8 mouse cellular contexts compared by ENCODE assay signal in genomic region chr1:131829279-131829678, GRCm38 (mm10). TPM values are rescaled to one million over a fixed set of nuclear protein-coding genes. Genes with fewer than 3 reads are reported as not detected.
DNase-seq lines count a peak whose midpoint lies in the region; ATAC-seq and TF ChIP-seq lines count a peak whose summit lies in the region.

No protein-coding gene starts in this region.

- H3K79me2 ChIP-seq in CH12.LX (replicated peaks; ENCODE audit: control insufficient read depth, extremely low read depth, insufficient read depth, poor library complexity, severe bottlenecking): no peaks in the 10 kb centered on the region; the same call in 1 of the 2 replicates

- in situ Hi-C loops in CH12.LX (cut with MboI; ENCODE audit: low pct_ligation_motif_present, low pct_unique_long_range_greater_than_20kb, low sequenced_read_pairs): loop anchor here (25.0 kb wide), 1 partner anchor 117 kb away; no protein-coding TSS in a partner anchor

- peak overlapping the region; percentile 91 for H3K9ac ChIP-seq in heart, embryonic 14.5 days (ENCODE audit: low read length)
- peak overlapping the region; percentile 89 for H3K9ac ChIP-seq in CH12.LX (ENCODE audit: insufficient read depth, low read depth)
- peak overlapping the region; percentile 81 for H3K9ac ChIP-seq in limb, embryonic 14.5 days (ENCODE audit: low read depth, low read length, severe bottlenecking)

- H3K9me3 ChIP-seq in heart, embryonic 14.5 days (ENCODE audit: control insufficient read depth, low read length): no peaks in the 10 kb centered on the region
- H3K9me3 ChIP-seq in CH12.LX (replicated peaks; ENCODE audit: low read length): no peaks in the 10 kb centered on the region
- H3K9me3 ChIP-seq in forebrain, embryonic 10.5 days: no peaks in the 10 kb centered on the region
- no peaks in the 10 kb centered on the region for H3K9me3 ChIP-seq in limb, embryonic 14.5 days (ENCODE audit: control insufficient read depth, low read length)

- H3K4me1 ChIP-seq in heart, embryonic 14.5 days (ENCODE audit: control insufficient read depth in 2 of 2, insufficient read depth in 2 of 2, low read length in 2 of 2): peaks cover 6 to 16% of the 10 kb centered on the region in 2 experiments
- H3K4me1 ChIP-seq in CH12.LX (ENCODE audit: control insufficient read depth in 1 of 2, insufficient read depth in 2 of 2): peaks cover 6 to 68% of the 10 kb centered on the region in 2 experiments
- H3K4me1 ChIP-seq in forebrain, embryonic 10.5 days: peaks cover 55% of the 10 kb centered on the region
- H3K4me1 ChIP-seq in limb, embryonic 14.5 days (ENCODE audit: control insufficient read depth, insufficient read depth, low read length): peaks cover 12% of the 10 kb centered on the region

- no peaks in the 10 kb centered on the region for H3K27me3 ChIP-seq in heart, embryonic 14.5 days (ENCODE audit: control insufficient read depth, insufficient read depth, low read length)
- H3K27me3 ChIP-seq in CH12.LX (replicated peaks): peaks cover 2% of the 10 kb centered on the region
- H3K27me3 ChIP-seq in forebrain, embryonic 10.5 days (ENCODE audit: poor library complexity, severe bottlenecking): peaks cover 7% of the 10 kb centered on the region
- H3K27me3 ChIP-seq in limb, embryonic 14.5 days (ENCODE audit: control insufficient read depth, insufficient read depth, low read length): no peaks in the 10 kb centered on the region

- H3K36me3 ChIP-seq in heart, embryonic 14.5 days (ENCODE audit: control insufficient read depth, insufficient read depth, low read length): peaks cover 30% of the 10 kb centered on the region
- peaks cover 19 to 47% of the 10 kb centered on the region in 2 experiments for H3K36me3 ChIP-seq in CH12.LX (replicated peaks in 1 of 2; ENCODE audit: control insufficient read depth in 1 of 2, insufficient read depth in 1 of 2, low read length in 1 of 2)
- H3K36me3 ChIP-seq in forebrain, embryonic 10.5 days (replicated peaks): peaks cover 44% of the 10 kb centered on the region
- peaks cover 29% of the 10 kb centered on the region for H3K36me3 ChIP-seq in limb, embryonic 14.5 days (ENCODE audit: control insufficient read depth, insufficient read depth, low read length)

- no peak for TF ChIP-seq EP300 in CH12.LX (IDR thresholded peaks at IDR 0.05; ENCODE audit: low read length)

- H3K27ac ChIP-seq in heart, embryonic 14.5 days (replicated peaks in 1 of 2; ENCODE audit: control insufficient read depth in 1 of 2, insufficient read depth in 1 of 2, low read depth in 2 of 2, low read length in 2 of 2): no peak overlapping the region
- no peak overlapping the region for H3K27ac ChIP-seq in CH12.LX (ENCODE audit: insufficient read depth, low read depth)
- H3K27ac ChIP-seq in forebrain, embryonic 10.5 days: no peak overlapping the region
- no peak overlapping the region for H3K27ac ChIP-seq in limb, embryonic 14.5 days (replicated peaks; ENCODE audit: low read depth, low read length)

- ATAC-seq in heart, embryonic 14.5 days (ENCODE audit: insufficient number of reproducible peaks, insufficient read depth, low FRiP score, low read depth): no peak
- ATAC-seq in limb, embryonic 14.5 days (ENCODE audit: low FRiP score, low read depth): no peak
- no peak for ATAC-seq in monocyte, adult 5-6 weeks (replicated peaks; ENCODE audit: insufficient number of reproducible peaks, low FRiP score, low TSS enrichment, poor library complexity, severe bottlenecking)

- peak overlapping the region in 1 of 2 experiments; percentile 91; a peak in 2 of 4 replicates for H3K4me3 ChIP-seq in heart, embryonic 14.5 days (ENCODE audit: control insufficient read depth in 1 of 2, insufficient read depth in 1 of 2, low read depth in 1 of 2, low read length in 2 of 2)
- peak overlapping the region in 2 of 3 experiments; percentile 79 to 85 for H3K4me3 ChIP-seq in CH12.LX (replicated peaks in 1 of 3; ENCODE audit: low read depth in 2 of 3, low read length in 2 of 3, poor library complexity in 1 of 3)
- peak overlapping the region; percentile 87 for H3K4me3 ChIP-seq in forebrain, embryonic 10.5 days
- H3K4me3 ChIP-seq in limb, embryonic 14.5 days (replicated peaks; ENCODE audit: low read length): peak overlapping the region; percentile 80

- WGBS in heart, embryonic 14.5 days: 46% methylated on average over 5 of the region's 5 CpGs
- 53% methylated on average over 5 of the region's 5 CpGs for WGBS in forebrain, embryonic 10.5 days
- WGBS in limb, embryonic 14.5 days: 37% methylated on average over 5 of the region's 5 CpGs

- no peak for TF ChIP-seq RAD21 in CH12.LX (IDR thresholded peaks at IDR 0.05; ENCODE audit: low read depth, low read length)

- dilution Hi-C loops in CH12.LX (cut with MboI; ENCODE audit: extremely low pct_ligation_motif_present, extremely low pct_unique_long_range_greater_than_20kb, low sequenced_read_pairs): no loop called here

- TF ChIP-seq CTCF in CH12.LX (conservative IDR thresholded peaks at IDR 0.05 in 1 of 2, IDR thresholded peaks at IDR 0.05 in 1 of 2; ENCODE audit: low read depth in 2 of 2, low read length in 2 of 2): no peak

- peak overlapping the region; percentile 75 for H3K4me2 ChIP-seq in heart, embryonic 14.5 days (ENCODE audit: low read length)
- H3K4me2 ChIP-seq in CH12.LX (ENCODE audit: insufficient read depth, low read depth, poor library complexity, severe bottlenecking): peak overlapping the region; percentile 91
- peak overlapping the region; percentile 51 for H3K4me2 ChIP-seq in limb, embryonic 14.5 days (replicated peaks; ENCODE audit: low read depth, low read length, severe bottlenecking)

- intact Hi-C loops in gastrocnemius, postnatal 36 days (cut with DNase I): no loop called here

- DNase-seq in heart, adult 9 months (ENCODE audit: low spot score in 2 of 2): no peak
- no peak for DNase-seq in CH12.LX (ENCODE audit: extremely low read depth)
- DNase-seq in forebrain, embryonic 10.5 days (ENCODE audit: extremely low spot score, low spot score): no peak
- no peak for DNase-seq in limb, embryonic 14.5 days (ENCODE audit: low spot score)
- DNase-seq in yolk sac, embryonic 10.5 days (ENCODE audit: low spot score): no peak
- no peak for DNase-seq in gastrocnemius, postnatal 36 days

- no peak for TF ChIP-seq POLR2A in CH12.LX (IDR thresholded peaks at IDR 0.05; ENCODE audit: low read depth, low read length)
- no peak for TF ChIP-seq POLR2A in limb, embryonic 14.5 days (IDR thresholded peaks at IDR 0.05; ENCODE audit: borderline replicate concordance, extremely low read depth, insufficient read depth, insufficient read length)

TF ChIP-seq in CH12.LX, 34 proteins besides CTCF, POLR2A, EP300 and RAD21:
- TF ChIP-seq NELFE (IDR thresholded peaks at IDR 0.05; ENCODE audit: low read depth, low read length) (no peak), KAT2A (IDR thresholded peaks at IDR 0.05; ENCODE audit: insufficient replicate concordance, low read length) (no peak), UBTF (IDR thresholded peaks at IDR 0.05; ENCODE audit: low read depth, low read length) (no peak)
TF ChIP-seq in CH12.LX: peak in this region for 0.

RNA-seq across cellular contexts. Expression of gene Slc41a1, which starts 2.0 kb away (rescaled TPM):
- 7.4 and 8.2 TPM in 2 replicates for polyA plus RNA-seq in heart, embryonic 14.5 days (2014; fragmentation: Nextera tagmentation; extraction: Ambion mirVana)
- 8.8 and 10.4 TPM in 2 replicates for total RNA-seq in CH12.LX (2012; rRNA removed)
- total RNA-seq in CH12.LX (2014; rRNA removed): 5.2 and 6.3 TPM in 2 replicates
- 9.4 and 10.7 TPM in 2 replicates for polyA plus RNA-seq in CH12.LX (2012; ENCODE audit: insufficient read length, low read depth)
- 11.2 and 11.3 TPM in 2 replicates for polyA plus RNA-seq in forebrain, embryonic 10.5 days (2016; fragmentation: Nextera tagmentation; extraction: Ambion mirVana)
- polyA plus RNA-seq in limb, embryonic 14.5 days (2012; rRNA removed): 27.0 and 43.4 TPM in 2 replicates
- polyA plus RNA-seq in limb, embryonic 14.5 days (2014; fragmentation: Nextera tagmentation; extraction: Ambion mirVana): 13.3 and 15.3 TPM in 2 replicates
- 10 to 100 TPM; 37.2 to 47.2 TPM for total RNA-seq in gastrocnemius, postnatal 36 days (2021)
- total RNA-seq in monocyte, adult 5-6 weeks (2017): 8.2 to 13.5 TPM (median 11.8 TPM) in 3 replicates

RNA-seq across cellular contexts. Expression of gene Pm20d1, which starts 32.1 kb away (rescaled TPM):
- 2.1 and 2.2 TPM in 2 replicates for polyA plus RNA-seq in heart, embryonic 14.5 days (2014; fragmentation: Nextera tagmentation; extraction: Ambion mirVana)
- total RNA-seq in CH12.LX (2012; rRNA removed) (0.17 and 0.29 TPM in 2 replicates), CH12.LX (2014; rRNA removed) (0.09 and 0.21 TPM in 2 replicates)
- 0.19 and 0.53 TPM in 2 replicates for polyA plus RNA-seq in CH12.LX (2012; ENCODE audit: insufficient read length, low read depth)
- 1.5 TPM in 2 replicates for polyA plus RNA-seq in forebrain, embryonic 10.5 days (2016; fragmentation: Nextera tagmentation; extraction: Ambion mirVana)
- polyA plus RNA-seq in limb, embryonic 14.5 days (2012; rRNA removed): 0.42 and 0.53 TPM in 2 replicates
- 0.29 and 0.90 TPM in 2 replicates for polyA plus RNA-seq in limb, embryonic 14.5 days (2014; fragmentation: Nextera tagmentation; extraction: Ambion mirVana)
- under 1 TPM; 0.57 to 0.69 TPM for total RNA-seq in gastrocnemius, postnatal 36 days (2021)
- not detected in 3 replicates for total RNA-seq in monocyte, adult 5-6 weeks (2017)

RNA-seq across cellular contexts. Expression of gene Rab29, which starts 37.7 kb away (rescaled TPM):
- 17.8 and 17.9 TPM in 2 replicates for polyA plus RNA-seq in heart, embryonic 14.5 days (2014; fragmentation: Nextera tagmentation; extraction: Ambion mirVana)
- total RNA-seq in CH12.LX (2012; rRNA removed): 10.8 and 11.5 TPM in 2 replicates
- 16.4 and 17.8 TPM in 2 replicates for total RNA-seq in CH12.LX (2014; rRNA removed)
- polyA plus RNA-seq in CH12.LX (2012; ENCODE audit: insufficient read length, low read depth): 14.8 and 15.6 TPM in 2 replicates
- 9.2 and 10.4 TPM in 2 replicates for polyA plus RNA-seq in forebrain, embryonic 10.5 days (2016; fragmentation: Nextera tagmentation; extraction: Ambion mirVana)
- polyA plus RNA-seq in limb, embryonic 14.5 days (2012; rRNA removed): 22.8 and 25.4 TPM in 2 replicates
- 25.2 and 27.7 TPM in 2 replicates for polyA plus RNA-seq in limb, embryonic 14.5 days (2014; fragmentation: Nextera tagmentation; extraction: Ambion mirVana)
- 1 to 10 TPM; 5.0 to 5.9 TPM for total RNA-seq in gastrocnemius, postnatal 36 days (2021)
- total RNA-seq in monocyte, adult 5-6 weeks (2017): 58.1 to 84.6 TPM (median 62.1 TPM) in 3 replicates
